Mouse (Mus musculus): Measurements from ENCODE around the gene Mroh3. TPM values are rescaled to one million over a fixed set of nuclear protein-coding genes. Genes with fewer than 3 reads are reported as not detected.
A peak's percentile ranks its signal among the peaks of the same experiment; 100 is the strongest.

Mroh3 gene
- polyA plus RNA-seq, 1 experiment from 2014 or later, result not detected

GRCm38 (mm10) chr1:136160297-136160696, 52.3 kb downstream of the Mroh3 start:
- DNase-seq (no peak), ATAC-seq (ENCODE audit: insufficient read depth) (no peak)
- Histone ChIP-seq H3K9ac (no peak overlapping the region), H3K36me3 (ENCODE audit: insufficient read depth) (peaks cover 69% of the 10 kb centered on the region), H3K4me2 (no peak overlapping the region), H3K9me3 (ENCODE audit: low read depth, low read length) (no peaks in the 10 kb centered on the region), H3K4me3 (ENCODE audit: low read depth, low read length) (no peak overlapping the region), H3K27me3 (ENCODE audit: insufficient read depth, low read length) (no peaks in the 10 kb centered on the region), H3K4me1 (ENCODE audit: insufficient read depth) (no peaks in the 10 kb centered on the region), H3K27ac (ENCODE audit: low read depth) (no peak overlapping the region)
- TF ChIP-seq CTCF (IDR thresholded peaks at IDR 0.05; ENCODE audit: low read depth), result no peak
- 82% methylated on average over 12 of the region's 12 CpGs for WGBS

GRCm38 (mm10) chr1:136159830-136160229, 52.8 kb downstream of the Mroh3 start:
- Histone ChIP-seq H3K4me2 (no peak overlapping the region), H3K27ac (ENCODE audit: low read depth) (no peak overlapping the region), H3K36me3 (ENCODE audit: insufficient read depth) (peaks cover 68% of the 10 kb centered on the region), H3K27me3 (ENCODE audit: insufficient read depth, low read length) (no peaks in the 10 kb centered on the region), H3K4me3 (ENCODE audit: low read depth, low read length) (no peak overlapping the region), H3K9ac (no peak overlapping the region), H3K9me3 (ENCODE audit: low read depth, low read length) (no peaks in the 10 kb centered on the region), H3K4me1 (ENCODE audit: insufficient read depth) (no peaks in the 10 kb centered on the region)
- ATAC-seq (ENCODE audit: insufficient read depth) (no peak), DNase-seq (no peak)
- 38% methylated on average over 12 of the region's 12 CpGs for WGBS
- TF ChIP-seq CTCF (IDR thresholded peaks at IDR 0.05; ENCODE audit: low read depth), result peak; percentile 39

- no peaks in the 10 kb centered on the region for H3K4me1 ChIP-seq (ENCODE audit: insufficient read depth)
- 82% methylated on average over 4 of the region's 4 CpGs for WGBS
- H3K4me3 ChIP-seq (ENCODE audit: low read depth, low read length), result no peak overlapping the region
- H3K9me3 ChIP-seq (ENCODE audit: low read depth, low read length), result no peaks in the 10 kb centered on the region
- H3K9ac ChIP-seq, result no peak overlapping the region
- no peak overlapping the region for H3K4me2 ChIP-seq
- TF ChIP-seq CTCF (IDR thresholded peaks at IDR 0.05; ENCODE audit: low read depth), result no peak
- peaks cover 62% of the 10 kb centered on the region for H3K36me3 ChIP-seq (ENCODE audit: insufficient read depth)
- no peak for DNase-seq
- no peak for ATAC-seq (ENCODE audit: insufficient read depth)
- H3K27me3 ChIP-seq (ENCODE audit: insufficient read depth, low read length), result no peaks in the 10 kb centered on the region
- H3K27ac ChIP-seq (ENCODE audit: low read depth), result no peak overlapping the region
Measured at GRCm38 (mm10) chr1:136156951-136157350, 55.7 kb downstream of the Mroh3 start.

- 92% methylated on average over 4 of the region's 4 CpGs for WGBS
- Histone ChIP-seq H3K27me3 (ENCODE audit: insufficient read depth, low read length) (no peaks in the 10 kb centered on the region), H3K4me2 (no peak overlapping the region), H3K9me3 (ENCODE audit: low read depth, low read length) (no peaks in the 10 kb centered on the region), H3K36me3 (ENCODE audit: insufficient read depth) (peaks cover 61% of the 10 kb centered on the region), H3K9ac (no peak overlapping the region), H3K4me1 (ENCODE audit: insufficient read depth) (no peaks in the 10 kb centered on the region), H3K27ac (ENCODE audit: low read depth) (no peak overlapping the region), H3K4me3 (ENCODE audit: low read depth, low read length) (no peak overlapping the region)
- TF ChIP-seq CTCF (IDR thresholded peaks at IDR 0.05; ENCODE audit: low read depth), result no peak
- no peak for ATAC-seq (ENCODE audit: insufficient read depth)
- no peak for DNase-seq
Measured at GRCm38 (mm10) chr1:136156304-136156703, 56.3 kb downstream of the Mroh3 start.

- TF ChIP-seq CTCF (IDR thresholded peaks at IDR 0.05; ENCODE audit: low read depth), result no peak
- Histone ChIP-seq H3K9ac (no peak overlapping the region), H3K4me2 (no peak overlapping the region), H3K4me1 (ENCODE audit: insufficient read depth) (no peaks in the 10 kb centered on the region), H3K9me3 (ENCODE audit: low read depth, low read length) (no peaks in the 10 kb centered on the region), H3K27me3 (ENCODE audit: insufficient read depth, low read length) (no peaks in the 10 kb centered on the region), H3K36me3 (ENCODE audit: insufficient read depth) (peaks cover 56% of the 10 kb centered on the region), H3K27ac (ENCODE audit: low read depth) (no peak overlapping the region), H3K4me3 (ENCODE audit: low read depth, low read length) (no peak overlapping the region)
- DNase-seq (no peak), ATAC-seq (ENCODE audit: insufficient read depth) (no peak)
- WGBS, result 75% methylated on average over 8 of the region's 8 CpGs
Measured at GRCm38 (mm10) chr1:136151371-136151770, 61.3 kb downstream of the Mroh3 start.

- no peaks in the 10 kb centered on the region for H3K27me3 ChIP-seq (ENCODE audit: insufficient read depth, low read length)
- no peak overlapping the region for H3K4me3 ChIP-seq (ENCODE audit: low read depth, low read length)
- H3K36me3 ChIP-seq (ENCODE audit: insufficient read depth), result peaks cover 58% of the 10 kb centered on the region
- ATAC-seq (ENCODE audit: insufficient read depth) (no peak), DNase-seq (no peak)
- H3K4me1 ChIP-seq (ENCODE audit: insufficient read depth), result no peaks in the 10 kb centered on the region
- no peak for TF ChIP-seq CTCF (IDR thresholded peaks at IDR 0.05; ENCODE audit: low read depth)
- WGBS, result 86% methylated on average over 9 of the region's 9 CpGs
- no peak overlapping the region for H3K27ac ChIP-seq (ENCODE audit: low read depth)
- no peaks in the 10 kb centered on the region for H3K9me3 ChIP-seq (ENCODE audit: low read depth, low read length)
- no peak overlapping the region for H3K4me2 ChIP-seq
- no peak overlapping the region for H3K9ac ChIP-seq
Measured at GRCm38 (mm10) chr1:136149702-136150101, 62.9 kb downstream of the Mroh3 start.

GRCm38 (mm10) chr1:136143514-136143913, 69.1 kb downstream of the Mroh3 start:
- no peaks in the 10 kb centered on the region for H3K27me3 ChIP-seq (ENCODE audit: insufficient read depth, low read length)
- no peak overlapping the region for H3K4me3 ChIP-seq (ENCODE audit: low read depth, low read length)
- no peak overlapping the region for H3K9ac ChIP-seq
- ATAC-seq (ENCODE audit: insufficient read depth) (no peak), DNase-seq (no peak)
- H3K9me3 ChIP-seq (ENCODE audit: low read depth, low read length), result no peaks in the 10 kb centered on the region
- H3K4me2 ChIP-seq, result no peak overlapping the region
- no peak for TF ChIP-seq CTCF (IDR thresholded peaks at IDR 0.05; ENCODE audit: low read depth)
- 88% methylated on average over 10 of the region's 10 CpGs for WGBS
- H3K27ac ChIP-seq (ENCODE audit: low read depth), result no peak overlapping the region
- H3K4me1 ChIP-seq (ENCODE audit: insufficient read depth), result peaks cover 12% of the 10 kb centered on the region
- H3K36me3 ChIP-seq (ENCODE audit: insufficient read depth), result peaks cover 25% of the 10 kb centered on the region; the same call in 1 of the 2 replicates

- Histone ChIP-seq H3K27ac (ENCODE audit: low read depth) (no peak overlapping the region; the same call in 1 of the 2 replicates), H3K27me3 (ENCODE audit: insufficient read depth, low read length) (no peaks in the 10 kb centered on the region), H3K4me1 (ENCODE audit: insufficient read depth) (peaks cover 22% of the 10 kb centered on the region), H3K9ac (no peak overlapping the region), H3K9me3 (ENCODE audit: low read depth, low read length) (no peaks in the 10 kb centered on the region), H3K4me3 (ENCODE audit: low read depth, low read length) (no peak overlapping the region), H3K4me2 (no peak overlapping the region), H3K36me3 (ENCODE audit: insufficient read depth) (peaks cover 13% of the 10 kb centered on the region; the same call in 1 of the 2 replicates)
- DNase-seq, result peak; percentile 79
- WGBS, result 33% methylated on average over 6 of the region's 6 CpGs
- peak; percentile 61 for ATAC-seq (ENCODE audit: insufficient read depth)
- TF ChIP-seq CTCF (IDR thresholded peaks at IDR 0.05; ENCODE audit: low read depth), result no peak
Measured at GRCm38 (mm10) chr1:136142336-136142735, 70.3 kb downstream of the Mroh3 start.

Data from lung, embryonic 14.5 days (tissue).